Mouse (Mus musculus) left cerebral cortex, postnatal 14 days (tissue): ENCODE results near the gene Arpin. TPM values are rescaled to one million over a fixed set of nuclear protein-coding genes. Genes with fewer than 3 reads are reported as not detected.

Experiments used
- DNase-seq, 2 experiments: peaks; one replicate each; pipeline ENCODE4 v3.0.0; 2021 to 2022; ENCODE audit warnings: low spot score in 2 of 2, mixed read lengths in 1 of 2
- intact Hi-C: fragments of 180-260 bp; cut with DNase I; formaldehyde crosslinking; loops from one replicate; pipeline ENCODE4 v1.15.1; 2025
- long read RNA-seq, 2 experiments: library from polyadenylated mRNA; stranded (forward); transcript quantifications; one replicate each; pipeline ENCODE4 v2.0.0; 2021
- total RNA-seq, 2 experiments: library from RNA; stranded (reverse); gene quantifications; 2 replicates each; pipeline ENCODE4 v1.2.3; 2021

The Arpin gene
- total RNA-seq, result 10 to 100 TPM in 1 of 2 experiments, 1 to 10 TPM in 1; 9.6 to 10.4 TPM
- long read RNA-seq, experiment 1, partial matches to known transcripts, result 0 of 4 reads
- long read RNA-seq, experiment 1, other reads (novel, unspliced or antisense), result 0 of 4 reads
- long read RNA-seq, experiment 2, transcript Arpin-201 (6 exons, 2,277 nt), result major isoform, 5 of 6 reads
- long read RNA-seq, experiment 2, partial matches to known transcripts, result 0 of 6 reads
- long read RNA-seq, experiment 2, other reads (novel, unspliced or antisense), result 1 of 6 reads

DNA sequence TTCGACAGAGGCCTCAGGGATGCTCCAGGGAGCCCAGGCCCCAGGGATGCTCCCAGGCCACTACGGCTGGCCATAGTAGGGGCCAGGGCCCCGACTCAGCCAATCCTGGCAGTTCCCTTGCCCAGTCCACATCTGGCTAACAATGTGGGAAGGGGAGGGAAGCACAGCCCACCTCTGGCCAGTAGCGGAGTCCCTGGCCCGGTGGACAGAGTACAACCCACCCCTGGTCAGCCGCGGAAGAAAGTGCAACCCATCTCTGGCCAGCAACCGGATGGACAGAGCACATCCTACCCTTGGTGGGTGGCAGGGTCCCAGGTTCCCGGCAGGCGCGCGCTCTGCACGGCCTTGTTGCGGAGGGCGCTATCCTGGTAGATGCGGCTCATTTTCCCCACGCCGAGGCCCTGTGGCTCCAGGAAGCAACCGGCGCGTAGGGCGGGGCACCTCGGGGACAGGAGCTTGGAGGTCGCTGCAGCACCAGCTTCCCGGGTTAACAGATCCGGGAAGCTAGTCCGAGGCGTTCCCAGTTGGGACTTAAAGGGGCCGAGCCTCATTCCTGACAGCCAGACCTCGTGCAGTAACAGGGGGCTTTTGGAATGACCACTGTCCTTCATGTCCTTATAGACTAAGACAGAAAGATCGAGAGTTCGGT is at the start of gene Arpin:
Gene Arpin, minus strand, starts transcription at position 498 of the 649 bp plus-strand sequence.
- intact Hi-C loops, result no loop called here
- peak in 1 of 2 experiments; percentile 47 for DNase-seq

DNA sequence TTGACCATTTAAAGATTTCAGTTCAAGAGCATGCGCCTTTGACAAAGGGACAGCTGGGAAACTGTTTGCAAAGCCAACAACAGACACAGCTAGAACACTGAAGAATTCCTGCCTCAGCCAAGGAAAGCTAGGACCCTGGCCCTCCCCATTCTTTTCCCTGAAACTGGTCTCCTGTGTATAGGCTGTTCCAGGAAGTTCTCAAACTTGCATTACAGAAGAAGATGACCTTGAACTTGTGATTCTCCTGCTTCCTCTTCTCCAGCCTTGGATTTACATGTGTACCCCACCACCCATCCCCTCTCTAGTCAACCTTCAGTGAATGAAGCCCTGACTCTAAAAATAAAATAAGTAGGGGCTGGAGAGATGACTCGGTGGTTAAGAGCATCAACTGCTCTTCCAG is 40.2 kb upstream of the Arpin start:
- intact Hi-C loops, result no loop called here
- DNase-seq, result no peak

DNA sequence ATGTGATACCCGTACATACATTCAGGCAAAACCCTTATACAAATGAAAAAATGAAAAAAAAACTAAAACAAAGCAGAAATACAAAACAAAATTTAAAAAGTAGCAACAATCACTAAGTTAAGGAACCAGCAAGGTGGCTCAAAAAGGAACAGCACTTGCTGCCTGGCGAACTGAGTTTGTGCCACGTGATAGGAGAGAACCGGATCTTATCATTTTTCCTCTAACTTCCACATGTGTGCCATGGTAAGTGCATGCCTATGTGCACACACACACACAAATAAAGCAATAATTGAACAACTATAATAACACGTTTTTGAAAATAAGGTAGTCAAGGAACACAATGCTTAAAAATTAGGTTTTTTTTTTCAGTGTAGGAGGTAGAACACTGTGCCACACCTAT is 37.0 kb upstream of the Arpin start:
- intact Hi-C loops, result no loop called here
- DNase-seq, result no peak

GRCm38 (mm10) chr7:79970336-79970735 is 35.2 kb upstream of the Arpin start:
- DNase-seq, result no peak
- intact Hi-C loops, result no loop called here

DNA sequence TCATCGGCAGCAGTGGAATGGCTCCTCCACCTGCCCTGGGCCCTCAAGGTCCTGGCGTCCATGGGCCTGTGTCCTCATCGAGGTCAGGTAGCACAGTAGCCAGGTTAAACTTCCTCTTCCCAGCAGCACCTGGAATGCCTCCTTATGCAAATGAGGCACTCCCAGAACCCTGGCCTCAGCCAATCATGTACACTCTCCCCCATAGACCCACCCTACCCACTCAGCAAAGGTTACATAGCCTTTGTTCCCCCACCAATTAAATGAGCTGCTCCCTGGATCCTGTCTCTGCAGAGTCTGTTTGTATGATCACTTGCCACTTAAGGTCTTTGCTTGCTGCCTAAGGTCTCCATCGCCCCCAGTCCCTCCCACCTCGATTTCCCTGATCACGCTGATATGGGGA is 33.2 kb upstream of the Arpin start:
- no peak for DNase-seq
- intact Hi-C loops, result no loop called here

DNA sequence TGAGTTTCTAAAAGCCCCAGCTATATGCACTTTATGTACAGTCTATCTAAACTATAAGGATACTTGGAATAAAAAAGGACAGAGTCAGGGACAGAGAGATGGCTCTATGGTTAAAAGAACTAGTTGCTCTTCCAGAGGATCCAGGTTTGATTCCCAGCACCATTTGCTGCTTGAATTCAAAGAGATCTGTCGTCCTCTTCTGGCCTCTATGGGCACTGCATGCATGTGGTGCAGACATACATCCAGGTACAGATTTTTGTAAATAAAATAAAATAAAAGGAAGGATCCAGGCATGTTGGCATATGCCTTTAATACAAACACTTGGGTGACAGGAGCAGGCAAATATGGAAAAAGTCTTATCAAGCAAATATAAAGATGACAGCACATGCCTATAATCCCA is 26.4 kb upstream of the Arpin start:
- no peak for DNase-seq
- intact Hi-C loops, result no loop called here

DNA sequence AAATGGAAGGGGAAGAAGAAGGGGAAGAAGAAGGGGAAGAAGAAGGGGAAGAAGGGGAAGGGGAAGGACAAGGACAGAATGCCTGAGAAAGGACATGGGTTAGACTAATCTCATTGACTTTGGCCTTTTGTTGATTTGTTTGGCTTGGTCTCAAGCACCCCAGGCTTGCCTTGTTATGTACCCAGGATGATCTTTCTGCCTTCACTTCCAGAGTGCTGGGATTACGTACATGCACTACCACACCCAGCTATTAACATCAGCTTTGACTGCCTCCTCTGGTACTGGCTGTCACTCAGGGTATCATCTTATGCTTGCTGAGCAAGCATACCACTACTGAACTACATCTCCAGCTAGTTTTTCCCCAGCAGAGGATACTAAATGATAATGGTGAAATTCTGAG is 21.0 kb upstream of the Arpin start:
- intact Hi-C loops, result no loop called here
- no peak for DNase-seq

DNA sequence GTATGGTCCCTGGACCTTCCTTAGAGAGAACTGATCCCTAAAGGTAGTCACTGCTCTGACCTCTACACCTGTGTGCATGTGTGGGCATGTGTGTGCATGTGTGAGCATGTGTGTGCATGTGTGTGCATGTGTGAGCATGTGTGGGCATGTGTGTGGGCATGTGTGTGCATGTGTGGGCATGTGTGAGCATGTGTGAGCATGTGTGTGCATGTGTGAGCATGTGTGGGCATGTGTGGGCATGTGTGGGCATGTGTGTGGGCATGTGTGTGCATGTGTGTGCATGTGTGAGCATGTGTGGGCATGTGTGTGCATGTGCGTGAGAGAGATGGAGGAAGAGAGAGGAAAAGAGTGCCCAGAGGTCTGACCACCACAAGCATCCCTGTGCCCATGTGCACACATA is 19.7 kb upstream of the Arpin start:
- intact Hi-C loops, result no loop called here
- no peak for DNase-seq

- intact Hi-C loops, result no loop called here
Measured at GRCm38 (mm10) chr7:79951038-79951437, 15.9 kb upstream of the Arpin start.

GRCm38 (mm10) chr7:79950236-79950635 is 15.1 kb upstream of the Arpin start:
- DNase-seq, result no peak
- intact Hi-C loops, result no loop called here

More at GRCm38 (mm10) chr7:79951038-79951437, 15.9 kb upstream of the Arpin start:
- no peak for DNase-seq

- DNase-seq, result no peak
- intact Hi-C loops, result no loop called here
Measured at GRCm38 (mm10) chr7:79935511-79936205, 499 bp upstream of the Arpin start.

DNA sequence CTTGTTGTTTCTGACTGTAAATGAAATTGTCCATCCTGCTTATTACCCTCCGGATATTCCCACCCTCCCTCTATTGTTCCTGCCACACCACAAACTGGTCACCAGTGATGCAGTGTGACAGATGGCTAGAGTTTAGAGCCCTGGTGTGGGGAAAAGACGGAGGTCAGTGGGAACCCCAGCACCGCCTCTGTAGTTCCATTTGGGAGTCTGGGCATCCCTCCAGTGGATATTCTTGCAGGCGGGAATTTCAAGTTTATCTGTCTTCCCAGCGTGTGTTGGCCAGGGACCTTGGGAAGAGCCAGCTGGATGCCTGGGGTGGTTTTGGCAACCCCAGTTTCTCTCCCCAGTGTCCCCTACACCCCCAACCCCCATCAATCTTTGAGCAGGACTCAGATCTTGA is 698 bp downstream of the Arpin start:
- DNase-seq, result no peak
- intact Hi-C loops, result no loop called here

GRCm38 (mm10) chr7:79928516-79929052 is 6.6 kb downstream of the Arpin start:
- intact Hi-C loops, result no loop called here
- DNase-seq, result no peak

- intact Hi-C loops, result no loop called here
- DNase-seq, result peak; percentile 90 to 91
Measured at GRCm38 (mm10) chr7:79920344-79920983, 14.7 kb downstream of the Arpin start, which contains the start of gene Ap3s2. Gene Ap3s2, minus strand, starts transcription at chr7:79920649.

- peak; percentile 16 to 54 for DNase-seq
Measured at GRCm38 (mm10) chr7:79914556-79914955, 20.6 kb downstream of the Arpin start.

DNA sequence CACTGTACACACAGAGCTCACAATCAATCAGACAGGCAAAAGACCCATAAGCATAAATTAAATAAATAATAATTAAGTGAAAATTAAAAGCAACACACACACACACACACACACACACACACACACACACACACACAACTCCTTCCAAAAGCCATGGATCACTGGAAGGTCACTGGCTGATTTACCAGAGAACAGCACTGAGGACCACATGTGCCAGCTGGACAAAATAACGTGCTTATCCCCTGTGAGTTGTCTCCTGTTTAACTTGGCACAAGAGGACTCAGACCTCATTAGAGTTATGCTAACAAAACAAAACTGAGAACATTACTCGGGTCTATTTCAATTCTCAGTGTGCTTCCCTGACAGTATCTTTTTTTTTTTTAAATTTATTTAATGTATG is 27.8 kb downstream of the Arpin start:
- intact Hi-C loops, result no loop called here
- DNase-seq, result no peak

More at GRCm38 (mm10) chr7:79914556-79914955, 20.6 kb downstream of the Arpin start:
- intact Hi-C loops, result loop anchor here (2.0 kb wide), 1 partner anchor 116 kb away; no protein-coding TSS in a partner anchor

DNA sequence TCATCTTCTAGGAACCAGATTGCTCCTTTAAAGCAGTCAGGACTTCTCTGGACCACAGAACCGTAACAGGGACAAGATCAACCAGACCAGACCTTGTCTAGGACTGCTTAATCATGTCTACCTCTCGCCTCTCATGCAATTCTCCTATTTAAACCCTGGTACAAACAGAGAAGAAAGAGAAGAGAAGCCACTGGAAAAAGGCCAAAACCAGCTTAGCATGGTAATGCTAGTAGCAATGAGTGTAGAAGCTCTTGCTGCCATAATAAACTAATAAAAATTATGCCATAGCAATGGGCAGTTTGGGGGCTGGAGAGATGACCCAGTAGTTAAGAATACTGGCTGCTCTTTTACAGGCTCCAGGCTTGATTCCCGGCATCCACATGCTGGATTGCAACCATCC is 28.2 kb downstream of the Arpin start:
- no peak for DNase-seq
- intact Hi-C loops, result no loop called here

- intact Hi-C loops, result no loop called here
- DNase-seq, result no peak
Measured at GRCm38 (mm10) chr7:79905193-79905592, 30.0 kb downstream of the Arpin start.

GRCm38 (mm10) chr7:79903160-79903792 is 31.9 kb downstream of the Arpin start:
- intact Hi-C loops, result no loop called here

More at GRCm38 (mm10) chr7:79903160-79903792, 31.9 kb downstream of the Arpin start:
- DNase-seq, result no peak
